Mouse (Mus musculus): ENCODE measurements around the gene Kansl1l. TPM values are rescaled to one million over a fixed set of nuclear protein-coding genes. Genes with fewer than 3 reads are reported as not detected.

Kansl1l gene
- 1.4 and 5.5 TPM in 2 replicates for polyA plus RNA-seq (2012; rRNA removed; ENCODE audit: low replicate concordance)

GRCm38 (mm10) chr1:66817453-66817839 is at the start of gene Kansl1l:
Gene Kansl1l (minus strand): TSS chr1:66817562.

GRCm38 (mm10) chr1:66862712-66863511 is 45.5 kb upstream of the Kansl1l start, which contains the start of gene Acadl:
Gene Acadl (minus strand): TSS chr1:66863277.

GRCm38 (mm10) chr1:66700693-66701575 is 116.4 kb downstream of the Kansl1l start, which contains the start of gene Rpe:
Gene Rpe (plus strand): TSS chr1:66700831.

Other genes with a start within 250 kb of the Kansl1l start
- 17.8 and 20.3 TPM in 2 replicates for gene Rpe, start 116.7 kb downstream of the Kansl1l start, polyA plus RNA-seq (2012; rRNA removed; ENCODE audit: low replicate concordance)
- 44.9 and 146 TPM in 2 replicates for gene Acadl, start 45.7 kb upstream of the Kansl1l start, polyA plus RNA-seq (2012; rRNA removed; ENCODE audit: low replicate concordance)
- gene Myl1, start 127.8 kb upstream of the Kansl1l start, polyA plus RNA-seq (2012; rRNA removed; ENCODE audit: low replicate concordance), result 7.9 and 1,517 TPM in 2 replicates
- 46.6 and 66.6 TPM in 2 replicates for gene Lancl1, start 221.3 kb upstream of the Kansl1l start, polyA plus RNA-seq (2012; rRNA removed; ENCODE audit: low replicate concordance)

All from mammary gland, adult 2 months (tissue).